Mouse (Mus musculus): Measurements from ENCODE around the gene Osbpl10.

GRCm38 (mm10) chr9:115220466-115220865, 242.1 kb downstream of the Osbpl10 start:
- TF ChIP-seq POLR2A (IDR thresholded peaks at IDR 0.05; ENCODE audit: insufficient read depth, low read length) (no peak), CTCF (IDR thresholded peaks at IDR 0.05; ENCODE audit: low read depth, low read length) (no peak)

All from ES-Bruce4 (cell line).